Mouse (Mus musculus): Measurements from ENCODE around the gene Tbc1d2b. TPM values are rescaled to one million over a fixed set of nuclear protein-coding genes. Genes with fewer than 3 reads are reported as not detected.

Tbc1d2b gene
- polyA plus RNA-seq, 1 experiment from 2014 or later = 5.9 TPM

DNA sequence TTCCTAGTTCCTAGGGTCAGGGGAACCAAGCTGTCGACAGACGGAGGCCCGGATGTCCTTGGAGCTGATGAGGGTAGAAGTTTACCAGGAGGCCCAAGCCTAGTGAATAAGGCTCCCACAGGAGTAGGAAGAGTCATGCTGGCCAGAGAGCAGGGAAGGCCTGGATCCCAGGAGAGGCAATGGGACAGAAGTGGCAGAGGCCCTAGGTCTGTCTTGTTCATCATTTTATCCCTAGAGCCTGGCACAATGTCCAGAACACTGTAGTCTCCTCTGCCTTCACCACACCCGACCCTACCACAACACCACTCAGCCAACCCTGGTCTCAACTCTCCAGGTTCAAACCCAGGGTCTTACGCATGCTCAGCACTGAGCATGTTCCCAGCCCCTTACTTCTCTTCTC is 5.3 kb upstream of the Tbc1d2b start:
- ATAC-seq = no peak
- WGBS = 91% methylated on average over 5 of the region's 5 CpGs

DNA sequence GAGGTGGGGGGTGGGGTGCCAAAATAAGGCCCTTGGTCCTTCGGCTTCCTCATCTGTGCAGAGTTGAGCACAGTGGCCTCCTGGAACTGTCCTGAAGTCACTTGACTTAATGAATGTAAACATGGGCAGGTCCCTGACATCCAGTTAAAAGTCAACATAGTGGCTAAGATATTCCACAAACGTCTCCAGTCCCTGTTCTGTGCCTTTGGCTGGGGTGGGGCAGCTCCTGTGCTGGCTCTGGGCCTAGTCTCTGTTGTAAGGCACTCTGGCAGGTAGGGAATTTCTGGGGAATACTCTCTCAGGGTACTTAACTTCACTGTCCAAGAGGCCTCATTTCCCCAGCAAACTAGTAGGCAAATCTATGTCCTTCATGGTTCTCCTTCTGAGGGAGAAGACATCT is 4.9 kb upstream of the Tbc1d2b start:
- 76% methylated on average over 2 of the region's 2 CpGs for WGBS
- Histone ChIP-seq H3K9ac (replicated peaks) (no peak overlapping the region), H3K27me3 (peaks cover 18% of the 10 kb centered on the region), H3K36me3 (no peaks in the 10 kb centered on the region), H3K4me1 (replicated peaks) (no peaks in the 10 kb centered on the region; the same call in 1 of the 2 replicates), H3K4me3 (replicated peaks) (no peak overlapping the region), H3K9me3 (no peaks in the 10 kb centered on the region), H3K27ac (no peak overlapping the region), H3K4me2 (replicated peaks) (no peak overlapping the region)
- no peak for ATAC-seq

More for the DNA sequence above, 5.3 kb upstream of the Tbc1d2b start:
- Histone ChIP-seq H3K9me3 (no peaks in the 10 kb centered on the region), H3K9ac (replicated peaks) (no peak overlapping the region), H3K4me3 (replicated peaks) (no peak overlapping the region), H3K27ac (no peak overlapping the region), H3K4me1 (replicated peaks) (no peaks in the 10 kb centered on the region; the same call in 1 of the 2 replicates), H3K27me3 (peaks cover 18% of the 10 kb centered on the region), H3K36me3 (no peaks in the 10 kb centered on the region), H3K4me2 (replicated peaks) (no peak overlapping the region)

DNA sequence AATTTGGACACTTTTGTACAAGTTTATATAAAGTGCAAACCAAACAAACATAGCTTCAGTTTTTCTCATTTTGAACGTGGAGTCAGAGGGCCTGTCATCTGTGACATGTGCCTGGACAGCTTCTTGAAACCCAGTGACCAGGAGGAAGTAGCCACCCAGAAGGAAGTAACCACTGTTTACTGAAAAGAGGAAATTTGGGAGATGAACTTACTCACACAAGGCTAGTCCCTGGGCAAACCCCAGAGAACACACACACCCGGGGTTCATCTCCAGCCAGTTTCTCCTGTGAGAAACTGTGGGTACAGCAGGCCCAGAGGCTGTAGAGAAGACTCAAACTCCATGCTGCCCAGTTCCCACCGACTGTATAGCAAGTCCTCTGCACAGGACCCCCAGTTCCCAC is 3.9 kb upstream of the Tbc1d2b start:
- no peak overlapping the region for H3K27ac ChIP-seq
- peaks cover 6% of the 10 kb centered on the region for H3K4me1 ChIP-seq (replicated peaks)
- no peaks in the 10 kb centered on the region for H3K36me3 ChIP-seq
- no peak overlapping the region for H3K9ac ChIP-seq (replicated peaks)
- H3K27me3 ChIP-seq = peaks cover 18% of the 10 kb centered on the region
- ATAC-seq = no peak
- WGBS = 82% methylated on average over 3 of the region's 3 CpGs
- H3K9me3 ChIP-seq = no peaks in the 10 kb centered on the region
- H3K4me2 ChIP-seq (replicated peaks) = no peak overlapping the region
- H3K4me3 ChIP-seq (replicated peaks) = no peak overlapping the region

DNA sequence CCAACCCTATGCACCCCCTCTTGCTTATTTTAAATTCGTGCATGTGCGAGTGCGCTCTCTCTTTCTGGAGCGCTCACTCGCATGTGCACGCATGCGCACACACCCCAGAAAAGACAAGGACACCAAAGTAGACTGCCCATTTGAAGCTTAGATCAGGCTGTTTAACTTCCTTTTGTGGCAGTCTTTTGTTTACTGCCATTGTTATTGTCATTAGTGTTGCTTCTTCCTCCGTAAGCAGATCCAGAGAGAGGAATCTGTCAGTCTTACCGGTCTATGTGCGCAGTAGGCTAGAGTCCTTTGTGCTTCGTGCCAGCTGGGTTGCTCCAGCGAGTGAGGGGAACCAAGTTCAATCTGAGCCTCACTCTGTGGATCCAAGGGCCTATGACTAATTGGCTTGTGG is 1.7 kb upstream of the Tbc1d2b start:
- H3K27ac ChIP-seq = no peak overlapping the region
- no peak overlapping the region for H3K9ac ChIP-seq (replicated peaks)
- no peak overlapping the region for H3K4me3 ChIP-seq (replicated peaks)
- peaks cover 13% of the 10 kb centered on the region for H3K4me1 ChIP-seq (replicated peaks)
- no peaks in the 10 kb centered on the region for H3K9me3 ChIP-seq
- WGBS = 68% methylated on average over 12 of the region's 12 CpGs
- peaks cover 18% of the 10 kb centered on the region for H3K27me3 ChIP-seq
- ATAC-seq = no peak
- H3K36me3 ChIP-seq = no peaks in the 10 kb centered on the region
- no peak overlapping the region for H3K4me2 ChIP-seq (replicated peaks)

GRCm38 (mm10) chr9:90271541-90272090 is 1.0 kb upstream of the Tbc1d2b start:
- Histone ChIP-seq H3K4me3 (replicated peaks) (no peak overlapping the region), H3K9me3 (no peaks in the 10 kb centered on the region), H3K36me3 (no peaks in the 10 kb centered on the region), H3K27ac (no peak overlapping the region), H3K4me2 (replicated peaks) (no peak overlapping the region), H3K9ac (replicated peaks) (no peak overlapping the region), H3K27me3 (peaks cover 18% of the 10 kb centered on the region), H3K4me1 (replicated peaks) (peaks cover 13% of the 10 kb centered on the region)
- 77% methylated on average over 5 of the region's 5 CpGs for WGBS
- ATAC-seq = no peak

- Histone ChIP-seq H3K4me1 (replicated peaks) (peaks cover 13% of the 10 kb centered on the region), H3K9ac (replicated peaks) (peak overlapping the region; percentile 81), H3K27me3 (peaks cover 18% of the 10 kb centered on the region), H3K9me3 (no peaks in the 10 kb centered on the region), H3K4me2 (replicated peaks) (peak overlapping the region; percentile 86), H3K4me3 (replicated peaks) (peak overlapping the region; percentile 80), H3K27ac (no peak overlapping the region), H3K36me3 (no peaks in the 10 kb centered on the region)
- 20% methylated on average over 11 of the region's 11 CpGs for WGBS
- peak; percentile 21 for ATAC-seq
Observed at GRCm38 (mm10) chr9:90270944-90271295, 316 bp upstream of the Tbc1d2b start.

DNA sequence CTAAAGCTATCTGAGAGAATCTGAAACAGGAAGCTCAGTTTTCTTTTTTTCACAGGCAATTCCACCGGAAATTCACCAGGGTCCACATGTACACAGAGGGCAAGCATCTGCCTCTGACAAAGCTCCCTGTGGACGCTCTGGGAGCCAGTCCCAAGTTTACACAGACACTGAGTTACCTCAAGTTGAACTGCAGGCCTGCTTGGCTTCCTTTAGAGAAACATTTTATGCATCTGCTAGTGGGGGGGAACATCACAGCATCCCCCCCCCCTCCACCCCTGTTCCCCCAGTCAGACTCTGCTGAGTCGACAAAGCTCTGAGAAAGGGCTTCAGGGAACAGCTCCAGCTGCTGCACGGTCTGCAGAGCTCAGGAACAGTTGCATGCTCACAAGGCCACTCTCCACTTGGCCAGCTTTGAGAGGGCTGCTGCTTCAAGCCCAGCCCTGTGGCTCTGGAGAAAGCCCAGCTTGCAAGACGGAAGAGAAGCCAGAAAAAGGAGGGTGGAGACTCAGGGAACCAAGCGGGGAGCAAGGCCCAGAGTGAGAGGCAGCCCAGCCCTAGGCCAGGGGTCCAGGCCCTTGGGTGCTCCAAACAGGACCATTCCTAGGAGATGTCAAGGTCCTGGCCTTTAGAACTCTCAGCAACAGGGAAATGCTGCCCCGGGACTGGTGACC is 1.5 kb downstream of the Tbc1d2b start:
- H3K4me2 ChIP-seq (replicated peaks) = peak overlapping the region; percentile 86
- 31% methylated on average over 7 of the region's 7 CpGs for WGBS
- no peaks in the 10 kb centered on the region for H3K36me3 ChIP-seq
- H3K9me3 ChIP-seq = no peaks in the 10 kb centered on the region
- peak overlapping the region; percentile 80 for H3K4me3 ChIP-seq (replicated peaks)
- peaks cover 13% of the 10 kb centered on the region for H3K4me1 ChIP-seq (replicated peaks)
- 0 out of 2 replicates have a peak overlapping the region, but pooled peaks have one; percentile 14 for H3K27ac ChIP-seq
- H3K27me3 ChIP-seq = peaks cover 18% of the 10 kb centered on the region
- peak; percentile 8; the same call in 1 of the 2 replicates for ATAC-seq
- H3K9ac ChIP-seq (replicated peaks) = peak overlapping the region; percentile 81

GRCm38 (mm10) chr9:90266926-90267325 is 3.7 kb downstream of the Tbc1d2b start:
- no peaks in the 10 kb centered on the region for H3K36me3 ChIP-seq
- H3K9me3 ChIP-seq = no peaks in the 10 kb centered on the region
- no peak overlapping the region for H3K27ac ChIP-seq
- 86% methylated on average over 10 of the region's 10 CpGs for WGBS
- no peak for ATAC-seq
- H3K27me3 ChIP-seq = peaks cover 6% of the 10 kb centered on the region; the same call in 1 of the 2 replicates
- no peak overlapping the region for H3K4me2 ChIP-seq (replicated peaks)
- peaks cover 13% of the 10 kb centered on the region for H3K4me1 ChIP-seq (replicated peaks)
- H3K9ac ChIP-seq (replicated peaks) = no peak overlapping the region
- no peak overlapping the region for H3K4me3 ChIP-seq (replicated peaks)

DNA sequence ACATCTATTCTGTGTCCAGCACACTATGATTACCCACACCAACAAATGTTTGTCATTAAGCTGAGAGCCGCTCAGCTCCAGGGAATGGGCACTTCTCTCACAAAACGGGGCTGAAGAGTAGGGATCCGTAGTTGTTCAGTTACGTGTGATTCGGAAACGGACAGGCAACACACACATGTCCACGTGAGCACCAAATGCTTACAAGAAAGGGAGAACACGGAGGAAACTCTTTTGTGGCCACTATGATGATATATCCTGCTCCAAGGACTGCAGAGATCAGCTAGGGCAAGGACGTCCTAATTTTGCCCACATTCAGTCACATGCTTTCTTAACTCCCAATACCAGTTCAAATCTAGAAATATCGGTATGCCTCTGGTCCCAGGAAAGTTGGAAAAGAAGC is 4.5 kb downstream of the Tbc1d2b start:
- Histone ChIP-seq H3K27me3 (no peaks in the 10 kb centered on the region), H3K9ac (replicated peaks) (no peak overlapping the region), H3K36me3 (no peaks in the 10 kb centered on the region), H3K4me2 (replicated peaks) (no peak overlapping the region), H3K4me3 (replicated peaks) (no peak overlapping the region), H3K9me3 (no peaks in the 10 kb centered on the region), H3K27ac (no peak overlapping the region), H3K4me1 (replicated peaks) (peaks cover 13% of the 10 kb centered on the region)
- WGBS = 92% methylated on average over 10 of the region's 10 CpGs
- no peak for ATAC-seq

DNA sequence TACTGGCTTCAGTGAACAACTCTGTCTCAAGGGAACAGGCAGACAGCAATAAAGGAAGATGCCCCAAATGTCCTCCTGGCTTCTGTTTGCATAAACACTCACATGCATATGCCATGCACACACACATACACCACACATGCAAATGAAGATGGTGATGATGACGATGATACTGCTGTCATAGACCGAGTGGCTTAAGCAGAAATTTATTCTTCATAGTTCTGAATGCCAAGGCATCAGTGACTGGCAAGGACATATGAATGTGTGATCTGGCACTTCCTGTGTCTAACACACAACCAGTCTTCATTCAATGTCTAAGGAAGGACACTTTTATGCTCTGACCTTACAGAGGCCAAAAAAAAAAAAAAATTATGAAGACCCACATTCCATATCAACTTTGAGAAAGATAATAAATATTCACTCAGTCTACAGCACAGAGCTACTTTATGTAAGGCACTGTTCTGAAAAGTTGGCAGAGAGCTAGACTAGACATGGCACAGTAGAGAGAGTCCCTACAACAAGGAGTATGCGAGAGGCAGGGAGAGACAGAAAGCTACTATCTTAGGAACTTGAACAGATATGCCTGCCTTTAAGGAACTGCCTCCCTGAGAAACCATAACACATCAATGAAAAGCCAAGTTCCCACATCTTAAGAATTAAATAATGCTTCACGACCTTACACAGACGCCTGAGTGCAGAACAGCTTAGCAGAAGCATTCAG is 5.1 kb downstream of the Tbc1d2b start:
- no peak for ATAC-seq
- H3K27ac ChIP-seq = no peak overlapping the region
- H3K27me3 ChIP-seq = no peaks in the 10 kb centered on the region
- peaks cover 13% of the 10 kb centered on the region for H3K4me1 ChIP-seq (replicated peaks)
- H3K9me3 ChIP-seq = no peaks in the 10 kb centered on the region
- WGBS = 89% methylated on average over 5 of the region's 5 CpGs
- no peaks in the 10 kb centered on the region for H3K36me3 ChIP-seq
- no peak overlapping the region for H3K4me3 ChIP-seq (replicated peaks)
- H3K4me2 ChIP-seq (replicated peaks) = no peak overlapping the region
- H3K9ac ChIP-seq (replicated peaks) = no peak overlapping the region

DNA sequence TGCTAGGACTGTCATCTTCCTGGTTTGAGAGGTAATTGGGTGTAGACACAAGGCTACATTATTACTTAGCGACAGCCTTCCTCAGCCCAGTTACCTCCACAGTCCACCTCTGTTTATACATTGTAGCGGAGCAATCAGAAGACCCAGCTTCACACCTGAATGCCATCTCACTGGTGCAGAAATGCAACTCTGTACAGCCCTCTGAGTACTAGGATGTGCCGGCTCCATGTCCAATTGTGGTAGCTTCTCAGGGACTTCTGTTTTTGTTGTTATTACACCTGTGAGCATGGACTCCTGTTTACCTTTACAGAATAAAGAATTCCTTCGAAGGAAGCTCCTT is 7.3 kb downstream of the Tbc1d2b start:
- Histone ChIP-seq H3K27me3 (no peaks in the 10 kb centered on the region), H3K4me2 (replicated peaks) (no peak overlapping the region), H3K27ac (no peak overlapping the region), H3K4me1 (replicated peaks) (no peaks in the 10 kb centered on the region), H3K4me3 (replicated peaks) (no peak overlapping the region), H3K36me3 (no peaks in the 10 kb centered on the region), H3K9me3 (no peaks in the 10 kb centered on the region), H3K9ac (replicated peaks) (no peak overlapping the region)
- WGBS = 93% methylated on average over 4 of the region's 4 CpGs
- no peak for ATAC-seq

DNA sequence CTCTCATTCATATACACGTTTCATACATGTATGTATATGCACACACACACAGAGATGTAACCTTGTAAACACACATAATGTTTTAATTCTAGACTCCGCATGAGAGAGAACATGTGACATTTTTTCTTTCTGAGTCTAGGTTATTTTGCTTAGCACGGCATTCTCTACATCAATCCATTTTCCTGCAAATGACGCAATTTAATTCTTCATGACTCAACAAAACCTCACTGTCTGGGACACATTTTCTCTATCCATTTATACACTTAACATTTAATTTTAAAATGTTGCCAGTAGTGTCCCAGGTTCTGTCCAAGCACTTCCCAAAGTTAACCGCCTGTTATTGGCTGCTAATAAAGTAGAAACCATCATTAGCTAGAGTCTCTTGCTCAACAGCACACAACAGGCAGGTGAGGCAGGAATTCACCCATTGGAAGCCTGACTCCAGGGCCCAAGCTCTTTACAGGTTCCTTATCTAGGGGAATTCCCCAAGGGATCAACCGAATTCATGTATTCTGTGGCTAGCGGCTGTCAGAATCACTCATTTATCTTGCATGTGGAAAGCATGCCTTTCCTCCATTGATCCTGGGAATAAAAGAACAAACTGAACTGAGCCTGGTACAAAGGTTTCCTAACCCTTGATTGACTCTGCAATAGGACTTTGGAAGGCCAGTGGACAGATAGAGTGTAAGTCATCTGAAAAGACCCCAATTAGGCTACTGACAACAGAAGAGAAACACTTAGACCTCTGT is 7.8 kb downstream of the Tbc1d2b start:
- Histone ChIP-seq H3K9me3 (no peaks in the 10 kb centered on the region), H3K36me3 (no peaks in the 10 kb centered on the region), H3K27me3 (no peaks in the 10 kb centered on the region), H3K4me3 (replicated peaks) (no peak overlapping the region), H3K9ac (replicated peaks) (no peak overlapping the region), H3K4me2 (replicated peaks) (no peak overlapping the region), H3K27ac (no peak overlapping the region), H3K4me1 (replicated peaks) (no peaks in the 10 kb centered on the region)
- no peak for ATAC-seq
- WGBS = 89% methylated on average over 7 of the region's 7 CpGs

Measured in midbrain, embryonic 13.5 days (tissue).